Mouse (Mus musculus) telencephalon, adult 2 months (tissue): ENCODE measurements around the gene Tnik.

Experiments used
- DNase-seq: peaks from one replicate; pipeline ENCODE4 v3.0.0-alpha.2; 2011; ENCODE audit warnings: low read depth, low spot score

Tnik gene

GRCm38 (mm10) chr3:28466688-28467087 is 203.7 kb downstream of the Tnik start:
- DNase-seq = no peak

- peak; percentile 75 for DNase-seq
Measured at GRCm38 (mm10) chr3:28467148-28467754, 204.2 kb downstream of the Tnik start.

- no peak for DNase-seq
Measured at GRCm38 (mm10) chr3:28467871-28468285, 204.9 kb downstream of the Tnik start.

- DNase-seq = no peak
Measured at GRCm38 (mm10) chr3:28473439-28473838, 210.4 kb downstream of the Tnik start.

- DNase-seq = no peak
Measured at GRCm38 (mm10) chr3:28477373-28477772, 214.4 kb downstream of the Tnik start.

GRCm38 (mm10) chr3:28485716-28486115 is 222.7 kb downstream of the Tnik start:
- DNase-seq = no peak

GRCm38 (mm10) chr3:28487418-28487817 is 224.4 kb downstream of the Tnik start:
- DNase-seq = no peak

- DNase-seq = peak; percentile 48
Measured at GRCm38 (mm10) chr3:28491085-28492041, 228.3 kb downstream of the Tnik start.

GRCm38 (mm10) chr3:28496806-28497502 is 233.9 kb downstream of the Tnik start:
- DNase-seq = no peak

- DNase-seq = no peak
Measured at GRCm38 (mm10) chr3:28497503-28497857, 234.5 kb downstream of the Tnik start.

GRCm38 (mm10) chr3:28502697-28503096 is 239.7 kb downstream of the Tnik start:
- no peak for DNase-seq

- peak; percentile 71 for DNase-seq
Measured at GRCm38 (mm10) chr3:28509337-28509935, 246.4 kb downstream of the Tnik start.

- DNase-seq = peak; percentile 62
Measured at GRCm38 (mm10) chr3:28523004-28523482, 260.0 kb downstream of the Tnik start.

GRCm38 (mm10) chr3:28523541-28524165 is 260.6 kb downstream of the Tnik start:
- no peak for DNase-seq

- DNase-seq = peak; percentile 53
Measured at GRCm38 (mm10) chr3:28524562-28524961, 261.5 kb downstream of the Tnik start.

- DNase-seq = no peak
Measured at GRCm38 (mm10) chr3:28526671-28527070, 263.7 kb downstream of the Tnik start.

- DNase-seq = peak; percentile 67
Measured at GRCm38 (mm10) chr3:28527231-28527630, 264.2 kb downstream of the Tnik start.

- DNase-seq = no peak
Measured at GRCm38 (mm10) chr3:28529548-28529947, 266.5 kb downstream of the Tnik start.

GRCm38 (mm10) chr3:28531294-28531956 is 268.4 kb downstream of the Tnik start:
- peak; percentile 71 for DNase-seq

GRCm38 (mm10) chr3:28532666-28533065 is 269.7 kb downstream of the Tnik start:
- peak; percentile 64 for DNase-seq

- no peak for DNase-seq
Measured at GRCm38 (mm10) chr3:28540121-28540520, 277.1 kb downstream of the Tnik start.
